Mouse (Mus musculus) right cerebral cortex, adult 18-20 months (tissue): ENCODE data around the gene Hyal4.

Experiments used
- DNase-seq: peaks from one replicate; pipeline ENCODE4 v3.0.0; 2022; ENCODE audit warnings: mixed read lengths

Hyal4 gene

GRCm38 (mm10) chr6:24748029-24748428 is at the start of gene Hyal4:
Hyal4 (plus strand) TSS chr6:24748329.
- DNase-seq: no peak

GRCm38 (mm10) chr6:24707090-24707489 is 41.0 kb upstream of the Hyal4 start:
- DNase-seq: no peak

DNA sequence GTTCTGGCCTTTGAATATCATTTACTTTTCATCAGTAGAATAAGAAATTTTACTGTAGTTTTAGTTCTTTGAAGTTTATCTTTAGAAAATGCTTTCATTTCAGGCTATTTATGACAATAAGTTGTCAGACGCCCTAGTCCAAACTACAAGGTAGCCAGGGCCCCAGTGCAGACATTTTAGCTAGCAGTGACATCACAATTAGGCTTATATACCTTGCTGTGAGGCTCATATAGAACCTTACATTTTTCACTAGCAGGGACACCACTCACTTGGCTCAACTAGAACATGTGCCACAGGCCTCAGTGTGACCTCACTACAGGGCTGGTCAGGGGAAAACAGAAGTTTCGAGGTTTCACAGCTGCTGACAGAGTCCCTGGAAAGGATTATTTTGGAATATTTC is 40.6 kb upstream of the Hyal4 start:
- no peak for DNase-seq

GRCm38 (mm10) chr6:24721317-24722099 is 26.6 kb upstream of the Hyal4 start:
- DNase-seq: peak; percentile 10

- no peak for DNase-seq
These were observed 20.0 kb upstream of the Hyal4 start for GRCm38 (mm10) chr6:24728130-24728529.

- no peak for DNase-seq
These were observed 15.2 kb upstream of the Hyal4 start, which contains the start of gene Hyal6 for GRCm38 (mm10) chr6:24732945-24733344. Hyal6 (plus strand) TSS chr6:24733245.

- no peak for DNase-seq
These were observed 13.6 kb upstream of the Hyal4 start for GRCm38 (mm10) chr6:24734565-24734964.

DNA sequence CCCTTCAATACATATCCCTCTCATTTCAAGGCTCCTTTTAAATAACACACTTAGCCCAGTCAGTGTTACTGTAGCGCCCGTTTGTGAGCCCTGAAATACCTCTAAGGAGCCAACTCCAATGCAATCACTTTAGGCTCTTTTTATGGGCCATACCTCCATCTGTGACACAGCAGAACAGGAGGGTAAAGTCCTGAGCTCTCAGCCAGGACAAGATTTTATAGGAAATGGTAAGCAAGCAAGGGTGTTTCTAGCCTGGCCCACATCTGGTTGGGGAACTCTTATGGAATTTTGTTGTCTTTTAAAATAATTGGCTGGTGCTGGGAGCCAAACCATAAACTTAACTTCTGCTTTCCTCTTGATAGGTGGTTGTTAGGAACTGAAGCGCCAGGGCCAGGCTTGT is 11.2 kb downstream of the Hyal4 start:
- DNase-seq: no peak

GRCm38 (mm10) chr6:24766261-24766660 is 18.1 kb downstream of the Hyal4 start:
- DNase-seq: no peak

GRCm38 (mm10) chr6:24779182-24779581 is 31.1 kb downstream of the Hyal4 start:
- DNase-seq: no peak

GRCm38 (mm10) chr6:24790888-24791287 is 42.8 kb downstream of the Hyal4 start, which contains the start of gene Spam1:
Spam1 (plus strand) TSS chr6:24791188.
- DNase-seq: no peak
